Mouse (Mus musculus) MEL (cell line): ENCODE measurements around the gene Ppfibp1. TPM values are rescaled to one million over a fixed set of nuclear protein-coding genes. Genes with fewer than 3 reads are reported as not detected.

ENCODE experiments used
- DNase-seq: peaks from one replicate; pipeline ENCODE4 v3.0.0; 2011; ENCODE audit warnings: low read depth, low spot score
- H3K27ac ChIP-seq: 2 replicates; pipeline ENCODE4 v1.5.1; 2012; ENCODE audit warnings: low read depth, mild to moderate bottlenecking, control low read depth, low read length, moderate library complexity; ENCODE audit not compliant: control insufficient read depth
- H3K27me3 ChIP-seq, 2 experiments: fragments of 150-350 bp in 1 of 2; sonication (generic) in 1 of 2; 2 replicates each; pipeline ENCODE4 v1.6.1; 2012; ENCODE audit warnings: low read length in 2 of 2, mild to moderate bottlenecking in 2 of 2, improper control_type of control experiment in 1 of 2, moderate library complexity in 1 of 2; ENCODE audit not compliant: insufficient read depth in 2 of 2, control insufficient read depth in 1 of 2
- H3K36me3 ChIP-seq, 2 experiments: 2 replicates each; pipeline ENCODE4 v1.6.1; 2012 to 2014; ENCODE audit warnings: low read length in 2 of 2, improper control_type of control experiment in 1 of 2, inconsistent platforms in 1 of 2, mild to moderate bottlenecking in 1 of 2; ENCODE audit not compliant: insufficient read depth in 2 of 2, control insufficient read depth in 1 of 2
- H3K4me1 ChIP-seq, 2 experiments: fragments of 150-350 bp in 1 of 2; sonication (generic) in 1 of 2; 2 replicates each; pipeline ENCODE4 v1.6.1; 2012; ENCODE audit warnings: low read length in 2 of 2, improper control_type of control experiment in 1 of 2, mild to moderate bottlenecking in 1 of 2; ENCODE audit not compliant: insufficient read depth in 2 of 2, control insufficient read depth in 1 of 2
- H3K4me3 ChIP-seq, 2 experiments: fragments of 150-350 bp in 1 of 2; sonication (generic) in 1 of 2; 2 replicates each; pipeline ENCODE4 v1.5.1; 2012; ENCODE audit warnings: low read depth in 2 of 2, low read length in 2 of 2, mild to moderate bottlenecking in 2 of 2, moderate library complexity in 2 of 2, control low read depth in 1 of 2, improper control_type of control experiment in 1 of 2; ENCODE audit not compliant: control insufficient read depth in 1 of 2, insufficient read depth in 1 of 2
- H3K79me2 ChIP-seq: 2 replicates; pipeline ENCODE4 v1.6.1; 2012; ENCODE audit warnings: mild to moderate bottlenecking, low read length, moderate library complexity; ENCODE audit not compliant: control insufficient read depth, poor library complexity, insufficient read depth
- H3K9ac ChIP-seq: 2 replicates; pipeline ENCODE4 v1.6.1; 2012; ENCODE audit warnings: low read depth, mild to moderate bottlenecking, control low read depth, low read length, moderate library complexity; ENCODE audit not compliant: control insufficient read depth, poor library complexity, severe bottlenecking
- H3K9me3 ChIP-seq: fragments of 150-350 bp; sonication (generic); replicated peaks from 2 replicates; pipeline ENCODE4 v1.6.1; 2012; ENCODE audit warnings: mild to moderate bottlenecking, low read length, improper control_type of control experiment, moderate library complexity; ENCODE audit not compliant: insufficient read depth
- BHLHE40 ChIP-seq: IDR thresholded peaks from 2 replicates; pipeline ENCODE4 v1.6.1; 2012; ENCODE audit warnings: low read depth, mild to moderate bottlenecking, inconsistent platforms, low read length, improper control_type of control experiment, borderline replicate concordance
- CHD1 ChIP-seq: IDR thresholded peaks from 2 replicates; pipeline ENCODE4 v1.6.1; 2012; ENCODE audit warnings: low read depth, mild to moderate bottlenecking, inconsistent platforms, low read length, improper control_type of control experiment
- E2F4 ChIP-seq: IDR thresholded peaks from 2 replicates; pipeline ENCODE4 v1.6.1; 2011; ENCODE audit warnings: low read depth, low read length, improper control_type of control experiment, borderline replicate concordance
- EP300 ChIP-seq, 2 experiments: IDR thresholded peaks; 2 replicates each; pipeline ENCODE4 v1.6.1; 2011; ENCODE audit warnings: improper control_type of control experiment in 2 of 2, low read length in 2 of 2, low read depth in 1 of 2, mild to moderate bottlenecking in 1 of 2
- GABPA ChIP-seq: IDR thresholded peaks from 2 replicates; pipeline ENCODE4 v1.6.1; 2012; ENCODE audit warnings: low read depth, mild to moderate bottlenecking, inconsistent platforms, low read length, improper control_type of control experiment, moderate library complexity
- GATA1 ChIP-seq: IDR thresholded peaks from 2 replicates; pipeline ENCODE4 v1.6.1; 2011; ENCODE audit warnings: low read depth, low read length, improper control_type of control experiment
- HCFC1 ChIP-seq: IDR thresholded peaks from 2 replicates; pipeline ENCODE4 v1.6.1; 2012; ENCODE audit warnings: low read depth, mild to moderate bottlenecking, inconsistent platforms, low read length, improper control_type of control experiment, moderate library complexity
- KAT2A ChIP-seq: conservative IDR thresholded peaks from 2 replicates; pipeline ENCODE4 v1.6.1; 2012; ENCODE audit warnings: low read depth, low read length, improper control_type of control experiment, inconsistent platforms
- MAFK ChIP-seq: IDR thresholded peaks from 2 replicates; pipeline ENCODE4 v1.6.1; 2011; ENCODE audit warnings: low read depth, mild to moderate bottlenecking, low read length, improper control_type of control experiment, borderline replicate concordance
- MAX ChIP-seq: IDR thresholded peaks from 2 replicates; pipeline ENCODE4 v1.6.1; 2011; ENCODE audit warnings: low read length, improper control_type of control experiment
- MEF2A ChIP-seq: IDR thresholded peaks from 2 replicates; pipeline ENCODE4 v1.6.1; 2014; ENCODE audit warnings: low read depth, mild to moderate bottlenecking, inconsistent platforms, low read length, improper control_type of control experiment; ENCODE audit not compliant: poor library complexity, insufficient replicate concordance, severe bottlenecking; ENCODE audit errors: extremely low read depth
- MYB ChIP-seq: IDR thresholded peaks from 2 replicates; pipeline ENCODE4 v1.6.1; 2011; ENCODE audit warnings: mild to moderate bottlenecking, low read depth, low read length, improper control_type of control experiment
- MYC ChIP-seq: IDR thresholded peaks from 2 replicates; pipeline ENCODE4 v1.6.1; 2011; ENCODE audit warnings: low read depth, mild to moderate bottlenecking, low read length, improper control_type of control experiment, moderate library complexity
- NELFE ChIP-seq: IDR thresholded peaks from 2 replicates; pipeline ENCODE4 v1.6.1; 2011; ENCODE audit warnings: low read depth, low read length, improper control_type of control experiment
- NRF1 ChIP-seq: IDR thresholded peaks from 2 replicates; pipeline ENCODE4 v1.6.1; 2014; ENCODE audit warnings: low read depth, mild to moderate bottlenecking, inconsistent platforms, low read length, improper control_type of control experiment, moderate library complexity; ENCODE audit not compliant: poor library complexity, insufficient read depth, severe bottlenecking
- POLR2A ChIP-seq, 2 experiments: IDR thresholded peaks; 2 replicates each; pipeline ENCODE4 v1.6.1; 2011 to 2012; ENCODE audit warnings: low read length in 2 of 2, mild to moderate bottlenecking in 2 of 2, control low read depth in 1 of 2, improper control_type of control experiment in 1 of 2, low read depth in 1 of 2, moderate library complexity in 1 of 2; ENCODE audit not compliant: control insufficient read depth in 1 of 2, insufficient read depth in 1 of 2, poor library complexity in 1 of 2
- POLR2AphosphoS5 ChIP-seq: IDR thresholded peaks from 2 replicates; pipeline ENCODE4 v1.6.1; 2012; ENCODE audit warnings: low read depth, borderline replicate concordance, mild to moderate bottlenecking, inconsistent platforms, low read length, moderate library complexity, mixed read lengths
- SMC3 ChIP-seq: IDR thresholded peaks from 2 replicates; pipeline ENCODE4 v1.6.1; 2011; ENCODE audit warnings: low read depth, low read length, improper control_type of control experiment
- TAL1 ChIP-seq: IDR thresholded peaks from 2 replicates; pipeline ENCODE4 v1.6.1; 2012; ENCODE audit warnings: mild to moderate bottlenecking, inconsistent platforms, low read length, moderate library complexity, mixed read lengths
- TBP ChIP-seq: IDR thresholded peaks from 2 replicates; pipeline ENCODE4 v1.8.0; 2011; ENCODE audit warnings: low read depth, low read length, improper control_type of control experiment
- TCF12 ChIP-seq: IDR thresholded peaks from 2 replicates; pipeline ENCODE4 v1.6.1; 2014; ENCODE audit warnings: low read depth, mild to moderate bottlenecking, inconsistent platforms, low read length, improper control_type of control experiment, moderate library complexity
- USF2 ChIP-seq, 2 experiments: IDR thresholded peaks; 2 replicates each; pipeline ENCODE4 v1.6.1; 2011 to 2012; ENCODE audit warnings: improper control_type of control experiment in 2 of 2, low read length in 2 of 2, borderline replicate concordance in 1 of 2, inconsistent platforms in 1 of 2, low read depth in 1 of 2, mild to moderate bottlenecking in 1 of 2; ENCODE audit not compliant: insufficient read depth in 1 of 2
- ZMIZ1 ChIP-seq: IDR thresholded peaks from 2 replicates; pipeline ENCODE4 v1.6.1; 2012; ENCODE audit warnings: low read depth, mild to moderate bottlenecking, inconsistent platforms, low read length, improper control_type of control experiment, moderate library complexity
- polyA plus RNA-seq, 2 experiments: library from polyadenylated mRNA; stranded (reverse) in 1 of 2; unstranded in 1 of 2; fragments of >175 nt in 1 of 2; fragments of >200 nt in 1 of 2; gene quantifications; 2 replicates each; pipeline versions ENCODE4 v1.2.1 to v1.2.4; 2012; ENCODE audit warnings: low replicate concordance in 2 of 2, low read depth in 1 of 2; ENCODE audit not compliant: insufficient read length in 2 of 2, insufficient read depth in 1 of 2, missing spikeins in 1 of 2
- total RNA-seq: library from RNA; depleted of rRNA; stranded (reverse); fragments of 300-350 nt; gene quantifications from 2 replicates; pipeline ENCODE4 v1.2.3, GENCODE M21; 2012

Gene Ppfibp1
- total and polyA plus RNA-seq, 3 experiments: 12.2 to 14.6 TPM; not detected in 1

DNA sequence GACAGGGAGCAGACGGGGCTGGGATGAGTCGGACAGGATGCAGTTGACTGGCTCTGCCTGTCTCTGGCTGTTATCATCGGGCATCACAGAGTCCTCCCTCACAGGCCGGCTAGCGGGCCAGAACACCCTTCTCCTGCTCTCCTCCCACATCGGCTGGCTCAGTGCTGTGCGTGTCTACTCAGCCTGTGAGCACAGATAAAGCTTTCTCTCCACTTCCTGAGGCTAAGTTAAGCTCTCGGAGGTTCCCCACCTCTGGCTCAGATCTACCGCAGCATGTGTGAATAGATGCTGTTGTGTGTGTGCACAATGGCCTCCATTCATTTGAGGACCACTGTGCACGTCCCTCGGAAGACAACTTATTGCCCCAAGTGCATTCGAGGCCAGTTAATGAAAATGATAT, 67.6 kb downstream of the Ppfibp1 start (continued):
- no peak for TF ChIP-seq GABPA
- peak; percentile 89 for TF ChIP-seq MAX

DNA sequence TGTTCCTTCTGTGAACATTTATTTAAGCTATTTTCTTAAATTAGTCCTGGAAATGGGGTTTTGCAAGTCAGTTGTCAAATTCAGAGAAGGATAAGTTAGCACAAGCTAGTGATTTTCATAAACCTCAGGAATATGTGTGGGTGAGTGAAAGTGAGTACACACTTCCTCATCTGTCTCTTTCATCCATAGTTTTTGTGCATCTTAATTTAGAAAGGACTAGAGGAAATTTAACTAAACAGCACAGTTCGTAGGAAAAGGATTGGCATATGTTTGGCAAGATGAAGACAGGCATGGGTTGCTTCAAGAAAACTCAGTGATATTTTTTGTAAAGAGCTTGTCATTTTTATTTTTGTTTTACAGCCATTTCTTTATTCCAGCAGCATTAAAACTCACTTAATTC, 68.7 kb downstream of the Ppfibp1 start:
- H3K4me3 ChIP-seq: no peak overlapping the region
- H3K36me3 ChIP-seq: peaks cover 0 to 13% of the 10 kb centered on the region in 2 experiments; a peak in 2 of 4 replicates
- no peak overlapping the region for H3K27ac ChIP-seq
- TF ChIP-seq MEF2A: no peak
- TF ChIP-seq USF2 (IDR thresholded peaks at IDR 0.05; ENCODE audit: borderline replicate concordance in 1 of 2, insufficient read depth in 1 of 2, low read depth in 1 of 2, low read length in 2 of 2): no peak
- no peak for TF ChIP-seq POLR2A (IDR thresholded peaks at IDR 0.05; ENCODE audit: control insufficient read depth in 1 of 2, insufficient read depth in 1 of 2, low read depth in 1 of 2, low read length in 2 of 2, poor library complexity in 1 of 2)
- TF ChIP-seq KAT2A: no peak
- no peak for TF ChIP-seq MYC
- no peak for TF ChIP-seq POLR2AphosphoS5
- no peak for TF ChIP-seq MAFK
- TF ChIP-seq MYB: no peak
- no peak for TF ChIP-seq TAL1
- no peak for TF ChIP-seq CHD1
- TF ChIP-seq GABPA: no peak
- no peak for TF ChIP-seq EP300 (IDR thresholded peaks at IDR 0.05; ENCODE audit: low read depth in 1 of 2, low read length in 2 of 2)
- no peak for TF ChIP-seq GATA1
- TF ChIP-seq NELFE: no peak
- TF ChIP-seq SMC3: no peak
- H3K4me1 ChIP-seq: peaks cover 10 to 16% of the 10 kb centered on the region in 2 experiments
- no peak overlapping the region for H3K9ac ChIP-seq
- H3K79me2 ChIP-seq: no peaks in the 10 kb centered on the region
- H3K9me3 ChIP-seq: no peaks in the 10 kb centered on the region
- DNase-seq: no peak
- no peaks in the 10 kb centered on the region for H3K27me3 ChIP-seq

DNA sequence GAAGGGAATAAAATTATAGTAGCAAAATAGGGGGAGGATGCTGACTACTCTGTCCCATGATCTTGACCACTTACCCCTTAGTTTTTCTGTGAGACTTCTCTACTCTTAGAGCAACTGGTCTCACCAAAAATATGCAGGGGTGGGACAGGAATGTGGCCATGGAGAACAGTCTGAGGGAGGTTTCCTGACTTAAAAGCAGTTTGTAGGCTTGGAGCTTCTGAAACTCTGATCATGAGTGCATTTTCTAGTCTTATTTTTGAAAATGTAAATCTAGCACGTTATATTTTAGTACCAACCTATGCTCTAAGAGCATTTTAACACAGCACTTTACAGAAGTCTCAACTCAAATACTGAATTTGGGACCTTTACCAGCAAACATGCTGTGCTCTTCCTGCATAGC, 70.4 kb downstream of the Ppfibp1 start:
- H3K4me1 ChIP-seq: peaks cover 10 to 22% of the 10 kb centered on the region in 2 experiments
- no peak overlapping the region for H3K9ac ChIP-seq
- H3K9me3 ChIP-seq: no peaks in the 10 kb centered on the region
- peaks cover 0 to 17% of the 10 kb centered on the region in 2 experiments; a peak in 2 of 4 replicates for H3K36me3 ChIP-seq
- no peaks in the 10 kb centered on the region for H3K27me3 ChIP-seq
- TF ChIP-seq HCFC1: no peak
- TF ChIP-seq E2F4: no peak
- TF ChIP-seq TBP: no peak
- no peak for TF ChIP-seq NELFE
- TF ChIP-seq TCF12: no peak
- no peak for TF ChIP-seq BHLHE40
- TF ChIP-seq EP300 (IDR thresholded peaks at IDR 0.05; ENCODE audit: low read depth in 1 of 2, low read length in 2 of 2): no peak
- no peak for TF ChIP-seq ZMIZ1
- TF ChIP-seq NRF1: no peak
- no peak for TF ChIP-seq MAFK
- TF ChIP-seq MYB: no peak
- no peak for TF ChIP-seq GATA1
- H3K4me3 ChIP-seq: no peak overlapping the region
- H3K27ac ChIP-seq: no peak overlapping the region
- no peak for DNase-seq
- no peaks in the 10 kb centered on the region for H3K79me2 ChIP-seq
